Mouse (Mus musculus) right cerebral cortex, postnatal 4 days (tissue): Measurements from ENCODE around the gene Als2.

Experiments used
- DNase-seq: peaks from one replicate; pipeline ENCODE4 v3.0.0-alpha.2; 2022

Gene Als2

GRCm38 (mm10) chr1:59236856-59237441, at the start of gene Als2:
TSS of gene Als2 (minus strand) at chr1:59237231.
- DNase-seq = peak; percentile 99

- DNase-seq = no peak
Measured at GRCm38 (mm10) chr1:59286316-59286850, 49.4 kb upstream of the Als2 start.

- no peak for DNase-seq
Measured at GRCm38 (mm10) chr1:59285880-59286279, 48.8 kb upstream of the Als2 start.

DNA sequence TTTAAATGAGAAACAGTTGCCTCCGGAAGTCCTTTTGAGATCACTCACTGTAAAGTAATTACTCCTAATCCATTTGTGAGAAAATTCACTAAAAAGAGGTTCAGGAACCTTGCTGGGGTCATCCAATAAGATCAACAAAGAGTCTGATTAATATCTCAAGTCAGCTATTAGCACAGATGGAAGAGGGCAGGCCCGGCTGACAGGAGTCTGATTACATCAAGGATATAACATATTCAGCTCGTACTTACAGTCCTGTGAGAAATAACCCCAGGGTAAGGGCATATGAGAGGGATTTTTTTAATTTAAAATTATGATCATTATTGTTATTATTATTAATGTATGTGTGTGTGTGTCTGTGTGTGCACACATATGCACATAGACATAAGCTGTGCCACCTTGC, 35.2 kb upstream of the Als2 start:
- no peak for DNase-seq

GRCm38 (mm10) chr1:59269951-59270689, 33.1 kb upstream of the Als2 start:
- peak; percentile 8 for DNase-seq

GRCm38 (mm10) chr1:59269466-59269865, 32.4 kb upstream of the Als2 start:
- DNase-seq = no peak

GRCm38 (mm10) chr1:59268931-59269330, 31.9 kb upstream of the Als2 start:
- DNase-seq = no peak

DNA sequence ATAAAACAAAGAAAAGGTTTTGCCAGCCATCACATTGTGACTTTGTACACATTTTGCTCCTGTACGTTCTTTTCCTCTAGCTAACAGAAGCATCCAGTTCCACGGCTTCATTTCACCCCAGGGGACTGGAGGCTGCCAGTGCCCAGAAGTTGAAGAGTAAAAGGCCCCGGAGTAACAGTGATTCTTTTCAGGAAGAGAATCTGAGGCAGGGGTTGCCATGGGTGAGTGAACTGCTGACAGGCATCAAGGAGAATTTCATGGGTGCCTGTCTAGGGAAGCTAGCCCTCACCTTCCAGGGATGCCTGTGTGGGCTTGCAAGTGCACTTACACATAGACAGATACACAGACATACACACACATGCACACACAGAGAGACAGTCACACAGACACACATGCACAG, 20.7 kb upstream of the Als2 start:
- no peak for DNase-seq

DNA sequence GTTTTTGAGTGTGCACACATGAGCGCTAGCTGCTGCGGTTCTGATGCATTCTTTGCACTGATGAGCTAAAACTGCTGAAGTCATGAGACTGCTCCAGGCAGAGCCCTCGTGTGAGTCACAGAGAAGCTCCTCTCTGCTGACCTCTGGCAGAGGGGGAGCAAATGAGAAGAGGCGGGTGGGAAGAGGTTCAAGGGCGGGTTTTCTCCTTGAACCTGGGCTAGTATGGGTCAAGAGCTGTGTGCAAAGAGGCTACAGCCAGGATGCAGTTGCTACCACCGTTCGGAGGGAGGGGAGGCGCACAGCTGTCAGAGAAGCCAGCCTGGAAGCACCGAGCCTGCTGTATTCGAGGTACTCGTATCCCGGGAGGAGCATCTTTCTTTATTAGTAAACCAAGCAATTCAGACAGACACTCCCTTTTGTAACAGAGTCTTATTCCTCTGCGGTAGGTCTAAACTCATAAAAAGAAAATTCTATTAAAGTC, 19.8 kb upstream of the Als2 start, which contains the start of gene Cdk15:
TSS of gene Cdk15 (plus strand) at position 156 of the 481 bp plus-strand sequence.
- DNase-seq = no peak

GRCm38 (mm10) chr1:59253301-59253909, 16.4 kb upstream of the Als2 start:
- DNase-seq = peak; percentile 17

- no peak for DNase-seq
Measured at GRCm38 (mm10) chr1:59252762-59253161, 15.7 kb upstream of the Als2 start.

- DNase-seq = peak; percentile 37
Measured at GRCm38 (mm10) chr1:59247602-59248001, 10.6 kb upstream of the Als2 start.

GRCm38 (mm10) chr1:59243770-59244169, 6.7 kb upstream of the Als2 start:
- DNase-seq = no peak

DNA sequence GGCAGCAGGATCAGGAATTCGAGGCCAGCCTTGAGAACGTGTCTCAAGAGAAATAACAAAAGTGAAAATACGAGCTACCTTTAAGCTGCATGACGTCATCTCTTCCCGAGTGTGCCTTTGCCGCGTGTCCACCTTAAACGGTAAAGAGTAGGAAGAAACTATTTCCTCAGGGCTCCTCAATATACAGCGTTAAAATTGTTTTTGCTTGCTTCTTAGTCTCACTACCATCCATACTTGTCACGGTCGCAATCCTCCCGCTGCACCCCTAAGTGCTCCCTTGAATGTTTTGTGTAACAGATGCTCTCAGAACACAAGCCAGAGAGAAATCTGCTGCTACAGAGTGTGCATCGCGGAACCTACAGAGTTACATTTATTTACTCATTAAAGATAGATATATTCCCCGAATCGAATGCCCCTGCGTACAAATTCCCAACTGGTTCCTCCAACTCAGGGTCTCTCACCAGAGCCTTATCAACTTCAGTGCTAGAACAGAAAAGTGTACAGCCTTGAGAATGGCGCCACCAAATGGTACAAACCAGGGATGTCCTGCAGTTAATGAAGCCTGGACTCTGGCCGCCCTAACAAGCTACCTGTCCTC, 682 bp upstream of the Als2 start:
- peak; percentile 24 for DNase-seq

DNA sequence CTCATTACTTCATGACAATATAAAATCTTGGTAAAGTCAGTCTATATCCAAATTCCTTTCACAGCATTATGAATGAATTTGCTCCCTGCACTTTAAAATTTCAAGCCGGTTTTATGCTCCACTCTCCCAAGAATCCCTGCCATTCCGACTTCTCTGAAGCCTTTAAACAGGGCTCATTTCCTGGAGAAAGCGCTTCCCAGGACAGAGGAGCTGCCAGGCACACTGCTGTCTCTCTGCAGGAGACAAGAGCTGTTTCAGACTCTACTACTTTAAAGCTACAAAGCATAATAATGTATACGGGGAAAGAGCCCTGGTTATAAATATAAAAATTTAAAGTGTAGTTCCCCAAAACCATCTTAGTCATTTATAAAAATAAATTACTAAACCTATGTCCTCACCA, 7.8 kb downstream of the Als2 start:
- DNase-seq = no peak

DNA sequence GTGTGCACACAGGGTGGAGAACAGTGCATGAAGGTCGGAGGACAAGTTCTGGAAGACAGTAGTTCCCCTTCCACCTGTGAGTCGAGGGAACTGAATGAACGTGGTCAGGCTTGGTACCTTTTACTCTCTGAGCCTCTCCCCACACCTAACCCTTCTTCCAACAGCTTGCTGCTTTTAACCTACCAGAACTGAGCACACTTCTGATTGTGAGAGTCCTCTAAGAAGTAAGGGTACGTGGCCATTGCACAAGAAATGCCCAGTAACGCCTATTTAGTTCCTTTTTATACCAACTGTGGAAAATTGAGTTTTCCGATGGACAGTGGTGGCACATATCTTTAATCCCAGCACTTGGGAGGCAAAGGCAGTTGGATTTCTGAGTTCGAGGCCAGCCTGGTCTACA, 8.5 kb downstream of the Als2 start:
- DNase-seq = no peak

- DNase-seq = no peak
Measured at GRCm38 (mm10) chr1:59222101-59222825, 14.8 kb downstream of the Als2 start.

GRCm38 (mm10) chr1:59221591-59221990, 15.4 kb downstream of the Als2 start:
- no peak for DNase-seq

GRCm38 (mm10) chr1:59220371-59220770, 16.7 kb downstream of the Als2 start:
- DNase-seq = no peak

GRCm38 (mm10) chr1:59215446-59215845, 21.6 kb downstream of the Als2 start:
- DNase-seq = no peak

DNA sequence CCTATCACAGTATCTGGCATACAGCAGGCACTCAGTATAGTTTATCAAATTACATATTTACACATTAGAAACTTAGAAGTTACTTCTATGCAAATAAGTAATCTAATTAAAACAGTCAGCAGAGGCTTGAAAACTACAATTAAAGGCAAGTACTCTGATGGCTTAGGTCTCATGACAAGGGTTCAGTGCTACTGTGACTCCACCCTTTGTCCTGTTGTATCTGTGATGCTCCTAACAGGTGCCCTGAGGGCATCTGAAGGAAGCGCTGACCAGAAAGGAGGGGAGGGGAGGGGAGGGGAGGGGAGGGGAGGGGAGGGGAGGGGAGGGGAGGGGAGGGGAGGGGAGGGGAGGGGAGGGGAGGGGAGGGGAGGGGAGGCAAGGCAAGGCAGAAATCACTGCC, 24.1 kb downstream of the Als2 start:
- DNase-seq = no peak

- DNase-seq = no peak
Measured at GRCm38 (mm10) chr1:59212076-59212779, 24.8 kb downstream of the Als2 start.
